Mouse (Mus musculus): Measurements from ENCODE around the gene Lmna. TPM values are rescaled to one million over a fixed set of nuclear protein-coding genes. Genes with fewer than 3 reads are reported as not detected.

Lmna gene
- polyA plus RNA-seq, 1 experiment from 2014 or later: 62.3 TPM

DNA sequence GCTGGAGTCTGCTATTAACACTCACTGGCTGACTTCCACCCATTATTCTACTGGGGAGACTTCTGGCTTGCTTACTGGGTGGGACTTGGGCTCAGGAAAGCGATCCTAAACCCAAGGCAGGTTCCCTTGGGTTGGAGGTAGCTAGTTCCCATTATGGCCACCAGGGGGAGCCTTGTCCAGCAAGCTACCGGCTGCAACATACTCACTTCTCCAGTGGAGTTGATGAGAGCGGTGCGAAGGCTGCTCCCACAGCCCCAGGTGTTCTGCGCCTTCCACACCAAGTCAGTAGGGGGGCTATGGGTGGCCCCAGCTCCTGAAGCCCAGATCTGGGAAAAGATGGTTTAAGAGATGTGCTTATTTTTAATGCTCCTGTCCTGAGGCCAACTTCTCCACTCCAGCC, 26.1 kb downstream of the Lmna start:
- Histone ChIP-seq H3K4me3 (ENCODE audit: low read length) (no peak overlapping the region), H3K27ac (ENCODE audit: low read depth, low read length) (no peak overlapping the region), H3K4me2 (ENCODE audit: low read length) (no peak overlapping the region), H3K9ac (ENCODE audit: low read depth, low read length) (no peak overlapping the region), H3K36me3 (ENCODE audit: control insufficient read depth, insufficient read depth, low read length) (peaks cover 11% of the 10 kb centered on the region), H3K27me3 (replicated peaks; ENCODE audit: control insufficient read depth, insufficient read depth, low read length) (peaks cover 30% of the 10 kb centered on the region), H3K9me3 (ENCODE audit: control insufficient read depth, low read length) (no peaks in the 10 kb centered on the region), H3K4me1 (ENCODE audit: control insufficient read depth, insufficient read depth, low read depth, low read length) (peaks cover 12% of the 10 kb centered on the region; the same call in 1 of the 2 replicates)
- WGBS: 9% methylated on average over 5 of the region's 5 CpGs
- peak; percentile 43; the same call in 1 of the 2 replicates for ATAC-seq

- Histone ChIP-seq H3K4me3 (ENCODE audit: low read length) (no peak overlapping the region), H3K36me3 (ENCODE audit: control insufficient read depth, insufficient read depth, low read length) (peaks cover 11% of the 10 kb centered on the region), H3K9me3 (ENCODE audit: control insufficient read depth, low read length) (no peaks in the 10 kb centered on the region), H3K4me1 (ENCODE audit: control insufficient read depth, insufficient read depth, low read depth, low read length) (peaks cover 12% of the 10 kb centered on the region; the same call in 1 of the 2 replicates), H3K9ac (ENCODE audit: low read depth, low read length) (no peak overlapping the region), H3K27ac (ENCODE audit: low read depth, low read length) (no peak overlapping the region), H3K4me2 (ENCODE audit: low read length) (no peak overlapping the region), H3K27me3 (replicated peaks; ENCODE audit: control insufficient read depth, insufficient read depth, low read length) (peaks cover 30% of the 10 kb centered on the region)
- WGBS: 83% methylated on average over 8 of the region's 8 CpGs
- no peak for ATAC-seq
Measured at GRCm38 (mm10) chr3:88483141-88483540, 26.6 kb downstream of the Lmna start.

GRCm38 (mm10) chr3:88482336-88482735, 27.4 kb downstream of the Lmna start:
- Histone ChIP-seq H3K4me1 (ENCODE audit: control insufficient read depth, insufficient read depth, low read depth, low read length) (peaks cover 12% of the 10 kb centered on the region; the same call in 1 of the 2 replicates), H3K36me3 (ENCODE audit: control insufficient read depth, insufficient read depth, low read length) (peaks cover 11% of the 10 kb centered on the region), H3K27me3 (replicated peaks; ENCODE audit: control insufficient read depth, insufficient read depth, low read length) (peaks cover 30% of the 10 kb centered on the region), H3K4me2 (ENCODE audit: low read length) (no peak overlapping the region), H3K4me3 (ENCODE audit: low read length) (no peak overlapping the region), H3K27ac (ENCODE audit: low read depth, low read length) (no peak overlapping the region), H3K9ac (ENCODE audit: low read depth, low read length) (no peak overlapping the region), H3K9me3 (ENCODE audit: control insufficient read depth, low read length) (no peaks in the 10 kb centered on the region)
- no peak for ATAC-seq
- 28% methylated on average over 18 of the region's 18 CpGs for WGBS

DNA sequence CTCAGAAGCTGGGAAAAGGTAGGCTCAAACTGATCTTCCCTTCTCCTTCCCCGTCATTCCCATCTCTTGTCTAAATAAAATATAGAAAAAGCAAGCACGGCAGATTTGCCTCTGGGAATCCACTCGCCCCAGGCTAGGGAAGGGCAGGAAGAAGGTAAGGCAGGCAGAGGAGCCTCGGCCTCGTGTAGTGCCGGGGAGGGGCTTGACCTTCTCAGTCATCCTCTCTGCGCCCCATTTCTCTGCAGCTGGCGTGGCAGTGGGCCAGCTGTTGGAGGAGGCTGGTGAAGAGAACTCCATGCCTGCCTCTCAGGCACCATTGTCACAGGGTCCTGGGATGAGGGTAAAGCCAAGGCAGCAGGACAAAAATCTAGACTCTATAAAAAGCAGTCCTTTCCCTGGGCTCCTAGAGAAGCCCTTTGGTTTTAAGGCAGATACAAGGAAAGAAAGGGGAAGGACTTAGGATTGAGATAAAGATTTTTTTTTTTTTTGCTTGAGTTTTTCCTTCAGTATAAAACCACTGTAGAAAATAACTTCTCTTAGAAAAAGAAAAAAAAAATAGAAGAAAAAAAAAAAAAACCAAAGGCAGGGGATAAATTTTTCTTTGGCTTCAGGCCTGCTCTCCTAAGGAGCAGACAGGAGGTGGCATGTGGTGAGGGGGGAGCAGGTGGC, 28.2 kb downstream of the Lmna start:
- no peaks in the 10 kb centered on the region for H3K9me3 ChIP-seq (ENCODE audit: control insufficient read depth, low read length)
- WGBS: 47% methylated on average over 8 of the region's 8 CpGs
- peaks cover 12% of the 10 kb centered on the region; the same call in 1 of the 2 replicates for H3K4me1 ChIP-seq (ENCODE audit: control insufficient read depth, insufficient read depth, low read depth, low read length)
- H3K4me2 ChIP-seq (ENCODE audit: low read length): no peak overlapping the region
- no peak overlapping the region for H3K9ac ChIP-seq (ENCODE audit: low read depth, low read length)
- peaks cover 26% of the 10 kb centered on the region for H3K27me3 ChIP-seq (replicated peaks; ENCODE audit: control insufficient read depth, insufficient read depth, low read length)
- H3K4me3 ChIP-seq (ENCODE audit: low read length): no peak overlapping the region
- ATAC-seq: no peak
- H3K27ac ChIP-seq (ENCODE audit: low read depth, low read length): no peak overlapping the region
- peaks cover 11% of the 10 kb centered on the region for H3K36me3 ChIP-seq (ENCODE audit: control insufficient read depth, insufficient read depth, low read length)

DNA sequence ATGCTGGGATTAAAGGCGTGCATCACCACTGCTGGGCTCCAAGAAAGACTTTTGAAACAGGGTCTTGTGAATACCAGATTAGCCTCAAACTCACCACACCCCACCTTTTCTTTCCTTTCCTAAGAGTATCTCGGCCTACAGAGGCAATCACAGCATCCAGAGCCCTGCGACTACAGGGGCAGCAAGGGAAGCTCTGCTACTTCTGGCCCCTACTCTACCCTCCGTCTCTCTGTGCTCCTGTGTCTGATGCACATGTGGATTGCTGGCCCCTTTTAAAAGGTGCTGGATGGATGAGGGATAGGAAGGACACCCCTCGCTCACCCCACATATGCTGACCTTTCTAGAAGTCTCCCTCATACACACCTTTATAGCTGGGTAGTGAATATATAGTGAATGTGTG, 29.1 kb downstream of the Lmna start:
- H3K36me3 ChIP-seq (ENCODE audit: control insufficient read depth, insufficient read depth, low read length): peaks cover 4% of the 10 kb centered on the region; the same call in 1 of the 2 replicates
- no peak for ATAC-seq
- 93% methylated on average over 5 of the region's 5 CpGs for WGBS

DNA sequence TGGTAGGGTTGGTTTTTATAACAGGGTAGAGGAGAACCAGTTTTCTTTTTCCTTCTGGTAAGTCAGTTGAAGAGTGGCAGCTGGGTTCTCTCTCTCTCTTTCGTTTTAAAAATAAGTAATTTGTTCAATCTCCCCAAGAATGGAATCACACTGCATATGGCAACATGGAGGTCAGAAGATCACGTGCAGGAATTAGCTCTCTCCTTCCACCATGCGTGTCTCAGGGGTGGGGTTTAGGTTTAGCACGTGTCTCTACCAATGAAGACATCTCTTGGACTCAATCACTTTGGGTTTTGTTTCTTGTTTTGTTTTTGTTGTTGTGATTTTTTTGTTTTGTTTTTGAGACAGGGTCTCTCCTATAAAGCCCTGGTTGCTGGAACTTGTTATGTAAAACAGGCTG, 29.9 kb downstream of the Lmna start:
- no peak for ATAC-seq
- Histone ChIP-seq H3K4me2 (ENCODE audit: low read length) (no peak overlapping the region), H3K9me3 (ENCODE audit: control insufficient read depth, low read length) (no peaks in the 10 kb centered on the region), H3K4me1 (ENCODE audit: control insufficient read depth, insufficient read depth, low read depth, low read length) (peaks cover 10% of the 10 kb centered on the region; the same call in 1 of the 2 replicates), H3K27ac (ENCODE audit: low read depth, low read length) (no peak overlapping the region), H3K36me3 (ENCODE audit: control insufficient read depth, insufficient read depth, low read length) (0 out of 2 replicates have a peak, but pooled peaks cover 3% of the 10 kb centered on the region), H3K4me3 (ENCODE audit: low read length) (no peak overlapping the region), H3K9ac (ENCODE audit: low read depth, low read length) (no peak overlapping the region), H3K27me3 (replicated peaks; ENCODE audit: control insufficient read depth, insufficient read depth, low read length) (peaks cover 13% of the 10 kb centered on the region)
- 82% methylated on average over 4 of the region's 4 CpGs for WGBS

More for the DNA sequence above, 29.1 kb downstream of the Lmna start:
- Histone ChIP-seq H3K9ac (ENCODE audit: low read depth, low read length) (no peak overlapping the region), H3K27ac (ENCODE audit: low read depth, low read length) (no peak overlapping the region), H3K4me1 (ENCODE audit: control insufficient read depth, insufficient read depth, low read depth, low read length) (peaks cover 12% of the 10 kb centered on the region; the same call in 1 of the 2 replicates), H3K27me3 (replicated peaks; ENCODE audit: control insufficient read depth, insufficient read depth, low read length) (peaks cover 18% of the 10 kb centered on the region), H3K9me3 (ENCODE audit: control insufficient read depth, low read length) (no peaks in the 10 kb centered on the region), H3K4me3 (ENCODE audit: low read length) (no peak overlapping the region), H3K4me2 (ENCODE audit: low read length) (no peak overlapping the region)

DNA sequence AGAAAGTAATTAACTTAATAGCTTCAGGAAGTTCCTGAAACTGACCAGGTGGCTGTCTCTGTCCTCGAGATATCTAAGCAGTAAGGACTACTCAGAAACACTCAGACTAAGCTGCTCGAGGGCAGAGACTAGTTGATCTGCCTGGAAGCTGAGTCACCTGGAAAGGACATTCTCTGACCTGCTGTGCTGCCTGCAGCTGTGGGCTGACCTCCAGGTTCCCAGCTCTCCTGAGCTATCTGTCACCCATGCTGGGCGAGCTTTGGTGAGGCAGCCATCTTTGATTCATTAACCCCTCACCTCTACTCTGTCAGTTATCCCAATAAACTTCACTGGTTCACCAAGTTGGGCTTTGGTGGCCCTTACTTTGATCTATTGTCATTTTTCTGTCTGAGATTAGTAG, 30.6 kb downstream of the Lmna start:
- no peak for ATAC-seq
- no peak overlapping the region for H3K4me3 ChIP-seq (ENCODE audit: low read length)
- peaks cover 6% of the 10 kb centered on the region; the same call in 1 of the 2 replicates for H3K4me1 ChIP-seq (ENCODE audit: control insufficient read depth, insufficient read depth, low read depth, low read length)
- H3K27ac ChIP-seq (ENCODE audit: low read depth, low read length): no peak overlapping the region
- H3K4me2 ChIP-seq (ENCODE audit: low read length): no peak overlapping the region
- H3K9me3 ChIP-seq (ENCODE audit: control insufficient read depth, low read length): no peaks in the 10 kb centered on the region
- H3K9ac ChIP-seq (ENCODE audit: low read depth, low read length): no peak overlapping the region
- no peaks in the 10 kb centered on the region for H3K36me3 ChIP-seq (ENCODE audit: control insufficient read depth, insufficient read depth, low read length)
- WGBS: 71% methylated on average over 3 of the region's 3 CpGs
- H3K27me3 ChIP-seq (replicated peaks; ENCODE audit: control insufficient read depth, insufficient read depth, low read length): peaks cover 9% of the 10 kb centered on the region

GRCm38 (mm10) chr3:88477735-88478134, 32.0 kb downstream of the Lmna start:
- peak; percentile 68 for ATAC-seq
- no peak overlapping the region for H3K4me3 ChIP-seq (ENCODE audit: low read length)
- WGBS: 2% methylated on average over 8 of the region's 8 CpGs

DNA sequence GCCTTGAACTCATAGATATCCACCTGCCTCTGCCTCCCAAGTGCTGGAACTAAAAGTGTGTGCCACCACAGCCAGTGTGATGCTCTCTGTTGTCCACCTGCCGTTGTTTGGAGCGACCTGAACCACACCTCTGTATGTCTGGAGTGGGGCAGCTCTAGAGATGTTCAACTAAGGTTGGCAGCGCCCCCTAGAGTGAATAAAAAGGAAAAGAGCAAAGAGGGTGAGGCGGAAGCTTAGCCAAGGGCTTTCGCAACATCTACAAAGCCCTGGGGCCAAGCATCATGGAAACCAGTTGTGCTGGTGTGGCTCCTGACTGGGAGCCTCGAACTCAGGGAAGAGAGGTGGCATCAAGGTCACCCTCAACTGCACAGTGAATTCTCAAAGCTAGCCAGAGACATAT, 33.4 kb downstream of the Lmna start:
- WGBS: 68% methylated on average over 6 of the region's 6 CpGs
- ATAC-seq: no peak
- H3K4me1 ChIP-seq (ENCODE audit: control insufficient read depth, insufficient read depth, low read depth, low read length): no peaks in the 10 kb centered on the region
- H3K27me3 ChIP-seq (replicated peaks; ENCODE audit: control insufficient read depth, insufficient read depth, low read length): no peaks in the 10 kb centered on the region
- H3K27ac ChIP-seq (ENCODE audit: low read depth, low read length): no peak overlapping the region
- no peaks in the 10 kb centered on the region for H3K9me3 ChIP-seq (ENCODE audit: control insufficient read depth, low read length)
- no peaks in the 10 kb centered on the region for H3K36me3 ChIP-seq (ENCODE audit: control insufficient read depth, insufficient read depth, low read length)
- no peak overlapping the region for H3K4me2 ChIP-seq (ENCODE audit: low read length)
- H3K4me3 ChIP-seq (ENCODE audit: low read length): no peak overlapping the region
- H3K9ac ChIP-seq (ENCODE audit: low read depth, low read length): no peak overlapping the region

More at GRCm38 (mm10) chr3:88477735-88478134, 32.0 kb downstream of the Lmna start:
- H3K27ac ChIP-seq (ENCODE audit: low read depth, low read length): no peak overlapping the region
- no peaks in the 10 kb centered on the region for H3K36me3 ChIP-seq (ENCODE audit: control insufficient read depth, insufficient read depth, low read length)
- no peak overlapping the region for H3K9ac ChIP-seq (ENCODE audit: low read depth, low read length)
- peaks cover 6% of the 10 kb centered on the region; the same call in 1 of the 2 replicates for H3K4me1 ChIP-seq (ENCODE audit: control insufficient read depth, insufficient read depth, low read depth, low read length)
- peaks cover 3% of the 10 kb centered on the region; the same call in 1 of the 2 replicates for H3K27me3 ChIP-seq (replicated peaks; ENCODE audit: control insufficient read depth, insufficient read depth, low read length)
- H3K4me2 ChIP-seq (ENCODE audit: low read length): no peak overlapping the region
- H3K9me3 ChIP-seq (ENCODE audit: control insufficient read depth, low read length): no peaks in the 10 kb centered on the region

Measured in hindbrain, embryonic 16.5 days (tissue).